Mouse (Mus musculus) forebrain, embryonic 14.5 days (tissue): ENCODE results near the gene Cd82. TPM values are rescaled to one million over a fixed set of nuclear protein-coding genes. Genes with fewer than 3 reads are reported as not detected.

Source experiments
- ATAC-seq: fragments of 200-750 bp; cut with Nextera tagmentation; 2 replicates; pipeline ENCODE4 v1.8.0; 2017; ENCODE audit warnings: mild to moderate bottlenecking, moderate library complexity
- DNase-seq: peaks from one replicate; pipeline ENCODE4 v3.0.0-alpha.2; 2015; ENCODE audit warnings: low spot score
- H3K27ac ChIP-seq: fragments of 300-500 bp; sonication (generic); 2 replicates; pipeline ENCODE4 v1.5.1; 2014; ENCODE audit warnings: low read depth, mild to moderate bottlenecking, control low read depth, low read length, moderate library complexity
- H3K27me3 ChIP-seq: fragments of 300-500 bp; sonication (generic); replicated peaks from 2 replicates; pipeline ENCODE4 v1.6.1; 2014; ENCODE audit warnings: low read length, control low read depth, mixed read lengths; ENCODE audit not compliant: control insufficient read depth, insufficient read depth
- H3K36me3 ChIP-seq: fragments of 300-500 bp; sonication (generic); 2 replicates; pipeline ENCODE4 v1.6.1; 2014; ENCODE audit warnings: low read length, control low read depth; ENCODE audit not compliant: control insufficient read depth, insufficient read depth
- H3K4me1 ChIP-seq: fragments of 300-500 bp; sonication (generic); 2 replicates; pipeline ENCODE4 v1.6.1; 2014; ENCODE audit warnings: antibody characterized with exemption, low read length, control low read depth; ENCODE audit not compliant: control insufficient read depth, insufficient read depth
- H3K4me2 ChIP-seq: fragments of 300-500 bp; sonication (generic); 2 replicates; pipeline ENCODE4 v1.6.1; 2014; ENCODE audit warnings: mild to moderate bottlenecking, control low read depth, low read length
- H3K4me3 ChIP-seq: fragments of 300-500 bp; sonication (generic); 2 replicates; pipeline ENCODE4 v1.5.1; 2014; ENCODE audit warnings: low read depth, low read length, control low read depth
- H3K9ac ChIP-seq: fragments of 300-500 bp; sonication (generic); 2 replicates; pipeline ENCODE4 v1.6.1; 2014; ENCODE audit warnings: mild to moderate bottlenecking, low read length, control low read depth, moderate library complexity
- H3K9me3 ChIP-seq: fragments of 300-500 bp; sonication (generic); replicated peaks from 2 replicates; pipeline ENCODE4 v1.6.1; 2016; ENCODE audit warnings: low read length, control low read depth, mixed read lengths; ENCODE audit not compliant: control insufficient read depth
- WGBS: fragments of 180-500 bp; shearing (Covaris S2); extraction: QIAGEN DNeasy Blood & Tissue Kit; methylation state at CpG from one replicate; pipeline ENCODE4 v1.1.7; 2014; 5-methylcytosine and 5-hydroxymethylcytosine counted together
- polyA plus RNA-seq: library from polyadenylated mRNA; unstranded; fragments of >200 nt; fragmentation: Nextera tagmentation; extraction: Ambion mirVana; gene quantifications from 2 replicates; pipeline ENCODE4 v1.2.1, GENCODE M21; 2014

Cd82 gene
- polyA plus RNA-seq: 16.8 and 18.6 TPM in 2 replicates

GRCm38 (mm10) chr2:93462760-93463159, at the start of gene Cd82:
Gene Cd82, minus strand, starts transcription at chr2:93463140.
- DNase-seq (peak; percentile 75), ATAC-seq (peak; percentile 85)
- 0 out of 2 replicates have a peak, but pooled peaks cover 8% of the 10 kb centered on the region for H3K4me1 ChIP-seq
- peak within 1 kb of the TSS; percentile 60 for H3K4me2 ChIP-seq
- peak within 1 kb of the TSS; percentile 32 for H3K4me3 ChIP-seq
- no peaks in the 10 kb centered on the region for H3K36me3 ChIP-seq
- no peak within 1 kb of the TSS for H3K27ac ChIP-seq
- H3K9me3 ChIP-seq: no peaks in the 10 kb centered on the region
- H3K9ac ChIP-seq: peak within 1 kb of the TSS; percentile 43; the same call in 1 of the 2 replicates
- H3K27me3 ChIP-seq: no peaks in the 10 kb centered on the region
- WGBS: under 1% methylated on average over 20 of the region's 20 CpGs

- no peaks in the 10 kb centered on the region for H3K4me1 ChIP-seq
- H3K9ac ChIP-seq: no peak overlapping the region
- no peak for DNase-seq
- WGBS: 69% methylated on average over 7 of the region's 7 CpGs
- no peaks in the 10 kb centered on the region for H3K27me3 ChIP-seq
- H3K27ac ChIP-seq: no peak overlapping the region
- no peaks in the 10 kb centered on the region for H3K36me3 ChIP-seq
- H3K4me2 ChIP-seq: no peak overlapping the region
- no peak overlapping the region for H3K4me3 ChIP-seq
- H3K9me3 ChIP-seq: no peaks in the 10 kb centered on the region
- no peak for ATAC-seq
Observed at GRCm38 (mm10) chr2:93512130-93512529, 49.2 kb upstream of the Cd82 start.

GRCm38 (mm10) chr2:93510839-93511238, 47.9 kb upstream of the Cd82 start:
- WGBS: 100% methylated on average over 1 of the region's 1 CpGs
- no peak for DNase-seq

GRCm38 (mm10) chr2:93509777-93510750, 47.1 kb upstream of the Cd82 start:
- Histone ChIP-seq H3K4me1 (no peaks in the 10 kb centered on the region), H3K9me3 (no peaks in the 10 kb centered on the region), H3K4me3 (no peak overlapping the region), H3K36me3 (no peaks in the 10 kb centered on the region), H3K4me2 (no peak overlapping the region), H3K27ac (no peak overlapping the region), H3K27me3 (no peaks in the 10 kb centered on the region), H3K9ac (no peak overlapping the region)
- 87% methylated on average over 12 of the region's 12 CpGs for WGBS
- DNase-seq (no peak), ATAC-seq (no peak)

More at GRCm38 (mm10) chr2:93510839-93511238, 47.9 kb upstream of the Cd82 start:
- Histone ChIP-seq H3K4me1 (no peaks in the 10 kb centered on the region), H3K4me3 (no peak overlapping the region), H3K27ac (no peak overlapping the region), H3K36me3 (no peaks in the 10 kb centered on the region), H3K9ac (no peak overlapping the region), H3K27me3 (no peaks in the 10 kb centered on the region), H3K9me3 (no peaks in the 10 kb centered on the region), H3K4me2 (no peak overlapping the region)
- ATAC-seq: no peak

GRCm38 (mm10) chr2:93505091-93505490, 42.2 kb upstream of the Cd82 start:
- H3K36me3 ChIP-seq: no peaks in the 10 kb centered on the region
- H3K27me3 ChIP-seq: no peaks in the 10 kb centered on the region
- H3K9ac ChIP-seq: no peak overlapping the region
- no peaks in the 10 kb centered on the region for H3K4me1 ChIP-seq
- H3K4me2 ChIP-seq: no peak overlapping the region
- 74% methylated on average over 6 of the region's 6 CpGs for WGBS
- H3K27ac ChIP-seq: no peak overlapping the region
- DNase-seq: no peak
- no peak for ATAC-seq
- H3K4me3 ChIP-seq: no peak overlapping the region
- H3K9me3 ChIP-seq: no peaks in the 10 kb centered on the region

GRCm38 (mm10) chr2:93503353-93503752, 40.4 kb upstream of the Cd82 start:
- H3K9me3 ChIP-seq: no peaks in the 10 kb centered on the region
- H3K4me1 ChIP-seq: no peaks in the 10 kb centered on the region
- H3K27me3 ChIP-seq: no peaks in the 10 kb centered on the region
- no peak overlapping the region for H3K9ac ChIP-seq
- DNase-seq: no peak
- no peak overlapping the region for H3K27ac ChIP-seq
- no peak overlapping the region for H3K4me3 ChIP-seq
- 77% methylated on average over 4 of the region's 4 CpGs for WGBS
- no peak overlapping the region for H3K4me2 ChIP-seq
- ATAC-seq: no peak
- H3K36me3 ChIP-seq: no peaks in the 10 kb centered on the region

GRCm38 (mm10) chr2:93501303-93501702, 38.4 kb upstream of the Cd82 start:
- Histone ChIP-seq H3K27me3 (no peaks in the 10 kb centered on the region), H3K9me3 (no peaks in the 10 kb centered on the region), H3K36me3 (no peaks in the 10 kb centered on the region), H3K9ac (no peak overlapping the region), H3K4me2 (no peak overlapping the region), H3K27ac (no peak overlapping the region), H3K4me1 (no peaks in the 10 kb centered on the region), H3K4me3 (no peak overlapping the region)
- ATAC-seq: no peak
- no peak for DNase-seq
- 88% methylated on average over 10 of the region's 10 CpGs for WGBS

- Histone ChIP-seq H3K9ac (no peak overlapping the region), H3K4me2 (no peak overlapping the region), H3K4me1 (no peaks in the 10 kb centered on the region), H3K36me3 (no peaks in the 10 kb centered on the region), H3K4me3 (no peak overlapping the region), H3K27ac (no peak overlapping the region), H3K27me3 (no peaks in the 10 kb centered on the region), H3K9me3 (no peaks in the 10 kb centered on the region)
- no peak for DNase-seq
- WGBS: 88% methylated on average over 5 of the region's 5 CpGs
- ATAC-seq: no peak
Observed at GRCm38 (mm10) chr2:93497221-93497620, 34.3 kb upstream of the Cd82 start.

GRCm38 (mm10) chr2:93495170-93495569, 32.2 kb upstream of the Cd82 start:
- no peak overlapping the region for H3K4me3 ChIP-seq
- H3K4me1 ChIP-seq: no peaks in the 10 kb centered on the region
- no peak for ATAC-seq
- no peak overlapping the region for H3K27ac ChIP-seq
- H3K9me3 ChIP-seq: no peaks in the 10 kb centered on the region
- no peak for DNase-seq
- 85% methylated on average over 3 of the region's 3 CpGs for WGBS
- H3K27me3 ChIP-seq: no peaks in the 10 kb centered on the region
- H3K9ac ChIP-seq: no peak overlapping the region
- no peaks in the 10 kb centered on the region for H3K36me3 ChIP-seq
- no peak overlapping the region for H3K4me2 ChIP-seq
